Mouse (Mus musculus) MN1 (cell line): ENCODE measurements at regions not wholly inside any gene's neighbourhood (a gene's known extent, or its start where the extent isn't known, plus 50 kb on each side); places are given as distances from the start of the nearest gene placed in this dataset.

Experiments used
- DNase-seq: peaks from one replicate; pipeline ENCODE4 v3.0.0-alpha.2; 2016; ENCODE audit warnings: low spot score

GRCm38 (mm10) chr12:35640911-35641345 lies 106.1 kb upstream of the Ahr start:
- no peak for DNase-seq

GRCm38 (mm10) chr12:35623484-35623883 lies 88.6 kb upstream of the Ahr start:
- no peak for DNase-seq

GRCm38 (mm10) chr12:35614885-35615284 lies 80.0 kb upstream of the Ahr start:
- no peak for DNase-seq

- no peak for DNase-seq
Observed at GRCm38 (mm10) chr12:35607652-35608051, 72.8 kb upstream of the Ahr start.

- no peak for DNase-seq
Observed at GRCm38 (mm10) chr12:35603742-35604141, 68.9 kb upstream of the Ahr start.

GRCm38 (mm10) chr12:35602589-35602988 lies 67.8 kb upstream of the Ahr start:
- no peak for DNase-seq

GRCm38 (mm10) chr12:35598298-35598697 lies 63.5 kb upstream of the Ahr start:
- DNase-seq, result no peak

GRCm38 (mm10) chr12:35592866-35593265 lies 58.0 kb upstream of the Ahr start:
- DNase-seq, result no peak
